Mouse (Mus musculus) T-helper 1 cell (primary cell): ENCODE results near the gene 2310034G01Rik.

Source experiments
- in situ Hi-C: fragments of 300-600 bp; cut with MboI, MseI; formaldehyde crosslinking; loops from one replicate; pipeline ENCODE4 v1.15.1; 2025; ENCODE audit warnings: high pct_unique_total_duplicates

The 2310034G01Rik gene

DNA sequence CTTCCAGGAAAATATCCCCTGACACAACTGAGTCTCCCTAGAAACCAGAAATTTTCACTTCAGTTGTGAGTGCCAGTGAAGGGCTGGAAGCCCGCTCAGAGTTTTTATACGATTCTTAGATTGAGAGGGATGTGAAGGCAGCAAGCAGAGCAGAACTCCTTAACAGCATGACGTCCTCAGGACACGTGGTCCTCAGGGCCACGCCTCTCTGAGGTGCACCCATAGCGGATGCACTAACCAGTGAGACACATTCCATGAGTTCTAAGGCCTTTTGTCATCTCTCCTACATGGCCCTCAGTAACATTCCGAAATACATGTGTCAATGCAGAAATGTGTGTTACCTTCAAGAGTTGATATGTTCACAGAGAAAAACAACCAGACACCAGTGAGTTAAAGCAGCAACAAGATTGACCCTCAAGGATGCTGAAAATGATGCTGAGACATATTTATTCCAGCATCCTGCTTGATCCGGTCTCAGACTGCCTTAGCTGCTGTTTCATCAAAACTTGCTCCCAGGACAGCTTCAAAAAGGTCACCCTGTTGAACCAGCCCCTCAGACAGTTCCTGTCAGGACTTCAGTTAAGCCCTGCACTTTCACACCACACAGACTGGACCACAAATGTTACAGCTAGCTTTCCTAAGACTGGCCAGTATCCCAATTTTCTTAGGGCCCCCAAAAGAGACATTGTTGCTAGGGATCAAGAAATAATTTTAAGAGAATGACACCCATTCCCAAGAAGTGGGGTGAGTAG is 49.6 kb downstream of the 2310034G01Rik start:
- in situ Hi-C loops: loop anchor here (10.0 kb wide), 1 partner anchor 784 kb away; no protein-coding TSS in a partner anchor
